Mouse (Mus musculus): ENCODE measurements around the gene Sync.

DNA sequence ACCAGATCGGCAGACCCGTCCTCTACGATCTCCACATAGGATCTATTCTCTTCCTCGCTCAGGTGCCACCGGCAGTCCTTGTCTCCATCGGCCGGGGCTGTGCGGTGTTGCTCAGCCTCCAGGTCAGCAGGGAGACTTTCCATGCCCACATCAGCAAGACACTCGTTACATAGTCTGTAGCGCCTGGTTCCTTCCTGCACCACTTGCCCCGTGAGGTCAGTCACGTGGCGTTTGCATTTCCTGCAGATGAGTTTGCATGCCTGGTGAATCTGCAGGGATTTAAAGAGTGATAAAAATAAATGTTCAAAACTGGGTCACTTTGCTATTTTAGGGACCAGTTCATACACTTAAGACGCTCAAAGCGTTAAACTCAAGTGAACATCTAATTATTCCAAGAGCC, 66.8 kb downstream of the Sync start:
- TF ChIP-seq POLR2A (IDR thresholded peaks at IDR 0.05; ENCODE audit: extremely low read depth, insufficient read depth, low read length) (no peak), CTCF (IDR thresholded peaks at IDR 0.05; ENCODE audit: extremely low read depth, insufficient read depth, low read length) (no peak)

Data from cortical plate, adult 2 months (tissue).